Mouse (Mus musculus) megakaryocyte, embryonic 14.5 days (primary cell): ENCODE results near the gene 4921507P07Rik. TPM values are rescaled to one million over a fixed set of nuclear protein-coding genes. Genes with fewer than 3 reads are reported as not detected.
"Not testable (repeated sequence)": the region's sequence is repeated elsewhere in the genome, so short reads cannot be mapped to it uniquely, and the experiment has no call there.

Experiments used
- H3K27me3 ChIP-seq: replicated peaks from 2 replicates; pipeline ENCODE3; 2012; ENCODE audit warnings: inconsistent platforms
- H3K36me3 ChIP-seq: replicated peaks from 2 replicates; pipeline ENCODE3; 2012; ENCODE audit warnings: low read length, inconsistent platforms, mixed read lengths
- H3K4me1 ChIP-seq: 2 replicates; pipeline ENCODE4 v1.6.1; 2012; ENCODE audit warnings: inconsistent platforms
- H3K4me3 ChIP-seq: replicated peaks from 2 replicates; pipeline ENCODE3; 2012; ENCODE audit warnings: moderate library complexity, mild to moderate bottlenecking, inconsistent platforms
- H3K9me3 ChIP-seq: 2 replicates; pipeline ENCODE4 v1.6.1; 2012; ENCODE audit warnings: inconsistent platforms
- FLI1 ChIP-seq: IDR thresholded peaks from 2 replicates; pipeline ENCODE4 v1.6.1; 2012; ENCODE audit warnings: low read length, inconsistent platforms, mixed read lengths
- GATA1 ChIP-seq: IDR thresholded peaks from 3 replicates; pipeline ENCODE4 v1.6.1; 2012; ENCODE audit warnings: mixed read lengths, low read length, inconsistent platforms, borderline replicate concordance
- polyA plus RNA-seq: library from polyadenylated mRNA; stranded (reverse); fragments of >175 nt; gene quantifications from 2 replicates; pipeline ENCODE4 v1.2.3, GENCODE M21; 2012; ENCODE audit warnings: low replicate concordance; ENCODE audit not compliant: insufficient read depth

The 4921507P07Rik gene
- not detected in 2 replicates for polyA plus RNA-seq

GRCm38 (mm10) chr6:50596301-50597211 is at the start of gene 4921507P07Rik:
TSS of gene 4921507P07Rik (minus strand) at chr6:50596632.
- Histone ChIP-seq H3K4me3 (peak within 1 kb of the TSS; percentile 93), H3K27me3 (peaks cover 26% of the 10 kb centered on the region), H3K4me1 (peaks cover 10% of the 10 kb centered on the region), H3K36me3 (no peaks in the 10 kb centered on the region), H3K9me3 (peaks cover 14% of the 10 kb centered on the region)
- TF ChIP-seq FLI1: no peak
- no peak for TF ChIP-seq GATA1

DNA sequence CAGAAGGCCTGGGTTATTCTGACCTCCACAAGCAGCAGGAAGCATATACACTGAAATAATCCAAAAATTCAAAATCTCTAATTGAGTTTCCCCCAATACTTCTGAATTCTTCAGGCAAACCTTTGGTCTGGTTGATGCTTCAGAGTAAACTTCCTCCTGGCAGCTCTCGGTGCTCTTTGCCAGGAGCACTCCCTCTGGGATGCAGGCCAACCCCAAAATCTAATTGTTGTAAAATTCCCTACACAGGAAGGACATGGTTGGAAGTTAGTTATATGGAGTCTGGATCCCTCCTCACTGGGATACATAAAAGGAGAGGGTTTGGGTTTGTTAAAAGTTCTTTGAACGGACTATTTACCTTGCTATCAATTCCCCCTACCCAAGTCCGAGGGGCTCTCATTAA is 48.3 kb upstream of the 4921507P07Rik start:
- Histone ChIP-seq H3K4me1 (no peaks in the 10 kb centered on the region), H3K36me3 (no peaks in the 10 kb centered on the region), H3K27me3 (peaks cover 2% of the 10 kb centered on the region), H3K4me3 (no peak overlapping the region), H3K9me3 (no peaks in the 10 kb centered on the region)
- TF ChIP-seq GATA1: no peak
- TF ChIP-seq FLI1: no peak

GRCm38 (mm10) chr6:50641898-50642297 is 45.5 kb upstream of the 4921507P07Rik start:
- Histone ChIP-seq H3K9me3 (0 out of 2 replicates have a peak, but pooled peaks cover 5% of the 10 kb centered on the region), H3K27me3 (peaks cover 3% of the 10 kb centered on the region), H3K4me3 (no peak overlapping the region), H3K36me3 (no peaks in the 10 kb centered on the region), H3K4me1 (no peaks in the 10 kb centered on the region)
- no peak for TF ChIP-seq GATA1
- no peak for TF ChIP-seq FLI1

GRCm38 (mm10) chr6:50640377-50640776 is 43.9 kb upstream of the 4921507P07Rik start:
- no peaks in the 10 kb centered on the region for H3K36me3 ChIP-seq
- no peak for TF ChIP-seq FLI1
- no peak for TF ChIP-seq GATA1

DNA sequence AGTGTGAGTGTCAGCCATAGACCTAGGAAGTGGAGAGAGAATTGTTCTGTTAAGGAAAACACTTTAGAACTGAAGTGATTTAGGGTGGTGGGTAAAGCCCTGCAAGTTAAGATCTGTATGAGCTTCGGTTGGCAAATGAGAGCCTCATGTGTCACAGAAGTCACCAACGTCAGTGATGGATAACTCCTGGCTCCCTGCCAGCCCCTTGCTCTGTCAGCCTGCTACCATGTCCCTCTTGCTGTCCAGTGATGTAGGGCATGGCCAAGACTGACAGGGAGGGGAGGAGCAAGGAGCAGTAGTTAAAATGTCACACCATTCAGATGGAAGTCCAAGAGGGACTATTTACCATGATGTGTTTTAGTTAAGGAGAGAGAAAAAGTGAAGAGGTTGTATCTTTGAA is 43.2 kb upstream of the 4921507P07Rik start:
- TF ChIP-seq GATA1 (no peak), FLI1 (no peak)
- Histone ChIP-seq H3K27me3 (peaks cover 3% of the 10 kb centered on the region), H3K36me3 (no peaks in the 10 kb centered on the region), H3K4me3 (no peak overlapping the region), H3K4me1 (no peaks in the 10 kb centered on the region), H3K9me3 (peaks cover 16% of the 10 kb centered on the region)

More at GRCm38 (mm10) chr6:50640377-50640776, 43.9 kb upstream of the 4921507P07Rik start:
- no peak overlapping the region for H3K4me3 ChIP-seq
- peaks cover 11% of the 10 kb centered on the region; the same call in 1 of the 2 replicates for H3K9me3 ChIP-seq
- no peaks in the 10 kb centered on the region for H3K4me1 ChIP-seq
- peaks cover 3% of the 10 kb centered on the region for H3K27me3 ChIP-seq

DNA sequence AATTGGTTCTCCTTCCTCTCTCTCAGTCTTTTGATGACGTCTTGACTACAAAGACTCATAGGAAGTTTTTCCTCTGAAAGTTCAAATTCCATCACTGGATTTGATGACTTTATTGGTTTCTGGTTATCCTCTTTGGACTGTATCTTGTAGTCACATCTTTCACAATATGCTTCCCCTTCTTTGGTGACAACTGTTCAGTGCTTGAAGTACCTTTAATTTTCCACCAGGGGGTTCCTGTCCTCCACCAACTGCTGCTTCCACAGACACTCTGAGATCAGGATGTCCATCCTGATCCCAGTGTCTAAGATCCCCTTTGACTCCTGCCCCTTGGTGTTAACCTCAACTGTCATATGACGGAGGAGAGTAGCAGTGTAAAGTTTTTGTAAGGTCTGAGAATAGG is 29.7 kb upstream of the 4921507P07Rik start:
- H3K4me3 ChIP-seq, H3K36me3 ChIP-seq, H3K9me3 ChIP-seq, H3K4me1 ChIP-seq, H3K27me3 ChIP-seq: not testable (repeated sequence)

- H3K9me3 ChIP-seq, H3K4me3 ChIP-seq, H3K36me3 ChIP-seq, H3K4me1 ChIP-seq, H3K27me3 ChIP-seq: not testable (repeated sequence)
These were observed 21.8 kb upstream of the 4921507P07Rik start for GRCm38 (mm10) chr6:50618273-50618672.

DNA sequence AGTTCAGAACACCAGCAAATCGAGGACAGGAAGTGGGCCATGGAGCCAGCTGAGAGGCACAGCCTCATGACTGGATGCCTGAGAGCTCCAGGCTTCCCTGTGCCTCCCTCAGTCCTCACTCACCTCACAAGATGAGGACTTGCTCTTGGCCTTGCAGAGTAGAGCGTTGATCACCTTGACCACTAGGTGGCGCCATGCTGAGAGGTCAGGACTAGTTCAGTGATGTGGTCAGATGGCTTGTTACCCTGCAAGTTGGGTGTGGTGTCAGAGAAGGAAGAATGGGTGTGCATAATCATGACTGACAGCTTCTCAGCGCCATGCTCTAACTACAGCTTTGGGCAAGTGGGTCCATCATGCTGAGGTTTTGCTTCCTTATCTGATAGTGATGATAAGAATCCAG is 5.2 kb upstream of the 4921507P07Rik start:
- TF ChIP-seq FLI1 (no peak), GATA1 (no peak)
- Histone ChIP-seq H3K9me3 (no peaks in the 10 kb centered on the region), H3K36me3 (no peaks in the 10 kb centered on the region), H3K4me3 (peak overlapping the region; percentile 0), H3K4me1 (peaks cover 5% of the 10 kb centered on the region; the same call in 1 of the 2 replicates), H3K27me3 (peaks cover 11% of the 10 kb centered on the region)

DNA sequence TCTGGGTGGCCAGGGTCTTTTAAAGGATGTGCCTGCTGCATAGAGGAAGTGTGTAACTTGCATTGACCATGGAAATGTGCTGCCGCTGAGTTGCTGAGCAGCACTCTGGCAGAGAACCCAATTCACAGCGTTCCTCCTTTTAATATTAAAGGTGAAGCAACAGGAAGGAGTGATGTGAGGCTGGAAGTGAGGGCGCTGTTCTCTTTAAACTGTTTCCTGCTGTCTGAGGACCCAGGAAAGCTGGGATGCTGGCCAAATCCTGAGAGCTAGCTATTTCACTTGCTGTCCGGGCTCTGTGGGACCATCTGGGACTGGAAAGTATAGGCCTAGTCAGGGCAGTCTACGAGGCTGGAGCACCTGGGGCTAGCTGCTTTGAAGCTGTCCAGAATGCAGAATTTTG is 2.1 kb upstream of the 4921507P07Rik start:
- H3K4me3 ChIP-seq: no peak overlapping the region
- no peaks in the 10 kb centered on the region for H3K36me3 ChIP-seq
- TF ChIP-seq FLI1: no peak
- no peak for TF ChIP-seq GATA1
- peaks cover 14% of the 10 kb centered on the region for H3K9me3 ChIP-seq
- peaks cover 26% of the 10 kb centered on the region for H3K27me3 ChIP-seq
- H3K4me1 ChIP-seq: peaks cover 13% of the 10 kb centered on the region

GRCm38 (mm10) chr6:50594372-50594771 is 2.1 kb downstream of the 4921507P07Rik start:
- peaks cover 14% of the 10 kb centered on the region for H3K9me3 ChIP-seq
- peaks cover 8% of the 10 kb centered on the region for H3K4me1 ChIP-seq
- H3K4me3 ChIP-seq: no peak overlapping the region
- no peaks in the 10 kb centered on the region for H3K36me3 ChIP-seq
- peaks cover 21% of the 10 kb centered on the region for H3K27me3 ChIP-seq
- no peak for TF ChIP-seq GATA1
- no peak for TF ChIP-seq FLI1
